Mouse (Mus musculus): Measurements from ENCODE around the gene Slc43a2.
"Not testable (repeated sequence)": the region's sequence is repeated elsewhere in the genome, so short reads cannot be mapped to it uniquely, and the experiment has no call there.

Slc43a2 gene

DNA sequence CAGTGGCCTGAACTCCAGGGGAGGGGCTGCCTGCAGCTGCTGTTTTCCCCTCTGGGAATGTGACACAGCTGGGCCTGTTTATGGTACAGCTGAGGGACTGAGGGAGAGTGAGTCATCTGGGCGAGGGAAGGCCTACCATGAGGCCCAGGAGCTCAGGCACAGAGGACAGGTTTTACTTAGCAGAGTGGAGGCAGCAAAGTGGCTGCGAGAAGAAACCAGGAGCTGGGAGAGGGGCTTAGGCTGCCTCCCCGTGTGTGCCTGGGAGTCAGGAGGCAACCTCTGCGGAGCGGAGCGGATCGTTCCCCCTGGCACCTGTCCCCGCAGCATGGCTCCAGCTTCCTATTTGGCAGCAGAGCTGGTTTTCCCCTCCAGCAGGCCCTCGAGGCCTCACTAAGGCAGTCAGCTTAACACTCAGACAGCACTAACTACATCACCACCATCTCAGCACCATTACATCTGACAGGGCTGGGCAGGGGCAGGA is 20.5 kb downstream of the Slc43a2 start:
- DNase-seq = peak; percentile 53

DNA sequence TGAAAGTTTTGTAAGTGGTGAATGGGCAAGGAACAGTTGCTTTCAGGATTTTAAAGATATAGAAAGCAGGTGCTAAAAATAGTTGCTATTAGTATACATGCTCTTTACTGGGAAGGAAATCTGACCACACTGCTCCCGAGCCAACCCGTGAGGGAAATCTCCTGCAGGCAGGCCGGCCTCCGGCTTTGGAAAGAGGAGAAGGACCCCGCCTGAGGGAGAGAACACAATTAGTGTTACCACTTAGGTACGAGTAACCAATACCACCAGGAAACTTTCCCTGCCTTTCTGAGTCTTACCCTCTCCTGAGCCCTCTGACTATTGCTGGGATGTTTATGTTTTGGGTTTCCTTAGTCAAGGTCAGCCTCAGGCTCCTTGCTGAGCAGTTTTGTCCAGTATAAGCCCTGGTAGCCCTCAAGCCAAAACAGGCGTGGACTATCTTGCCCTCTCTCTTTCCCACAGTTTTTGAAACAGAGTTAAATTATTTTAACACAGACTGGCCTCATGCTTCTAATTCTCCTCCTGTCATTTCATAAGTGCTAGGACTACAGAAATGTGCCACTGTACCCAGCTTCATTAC is 21.5 kb downstream of the Slc43a2 start:
- DNase-seq = no peak

DNA sequence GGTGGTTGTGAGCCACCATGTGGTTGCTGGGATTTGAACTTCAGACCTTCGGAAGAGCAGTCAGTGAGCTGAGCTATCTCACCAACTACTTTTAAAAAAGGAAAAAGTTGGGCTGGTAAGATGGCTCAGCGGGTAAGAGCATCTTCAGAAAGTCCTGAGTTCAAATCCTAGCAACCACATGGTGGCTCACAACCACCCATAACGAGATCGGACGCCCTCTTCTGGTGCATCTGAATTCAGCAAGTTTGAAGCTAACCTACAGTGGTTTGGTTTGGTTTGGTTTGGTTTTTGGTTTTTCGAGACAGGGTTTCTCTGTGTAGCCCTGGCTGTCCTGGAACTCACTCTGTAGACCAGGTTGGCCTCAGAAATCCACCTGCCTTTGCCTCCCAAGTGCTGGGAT is 24.5 kb downstream of the Slc43a2 start:
- DNase-seq = not testable (repeated sequence)

DNA sequence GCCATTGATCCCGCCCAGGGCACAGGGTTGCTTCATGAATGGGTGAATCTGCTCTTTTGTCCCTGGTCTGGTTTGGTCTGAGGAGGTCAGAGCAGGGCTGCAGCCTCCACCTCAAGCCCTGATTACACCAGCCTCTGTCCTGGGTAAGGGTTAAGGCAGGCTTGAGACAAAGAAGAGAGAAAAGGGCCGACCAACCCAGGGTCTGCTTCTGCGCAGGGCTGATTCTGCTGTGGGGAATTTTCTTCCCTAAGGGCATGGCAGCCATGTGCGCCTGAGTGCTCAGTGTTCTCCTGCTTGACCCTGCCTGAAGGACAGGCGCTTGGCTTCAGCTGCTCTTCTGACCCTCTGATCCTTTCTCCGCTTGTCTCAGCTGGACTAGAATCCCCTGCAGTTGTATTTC is 25.6 kb downstream of the Slc43a2 start:
- no peak for DNase-seq

DNA sequence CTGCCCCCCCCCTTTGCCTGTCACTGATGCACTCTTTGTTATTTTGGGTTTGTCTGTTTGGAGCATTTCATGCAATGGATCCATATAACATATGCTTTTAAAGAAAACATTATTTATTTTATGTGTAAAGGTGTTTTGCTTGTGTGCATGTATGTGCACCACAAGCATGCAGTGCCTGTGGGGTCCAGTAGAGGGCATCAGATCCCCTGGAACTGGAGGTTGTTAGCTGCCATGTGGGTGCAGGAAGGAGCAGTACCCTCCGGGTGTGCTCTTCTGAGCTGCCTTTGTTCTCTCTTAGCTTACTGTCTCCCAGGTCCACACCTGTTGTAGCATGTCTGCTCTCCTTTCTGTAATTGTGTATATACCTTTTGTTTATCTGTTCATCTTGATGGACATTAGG is 26.6 kb downstream of the Slc43a2 start:
- DNase-seq = no peak

DNA sequence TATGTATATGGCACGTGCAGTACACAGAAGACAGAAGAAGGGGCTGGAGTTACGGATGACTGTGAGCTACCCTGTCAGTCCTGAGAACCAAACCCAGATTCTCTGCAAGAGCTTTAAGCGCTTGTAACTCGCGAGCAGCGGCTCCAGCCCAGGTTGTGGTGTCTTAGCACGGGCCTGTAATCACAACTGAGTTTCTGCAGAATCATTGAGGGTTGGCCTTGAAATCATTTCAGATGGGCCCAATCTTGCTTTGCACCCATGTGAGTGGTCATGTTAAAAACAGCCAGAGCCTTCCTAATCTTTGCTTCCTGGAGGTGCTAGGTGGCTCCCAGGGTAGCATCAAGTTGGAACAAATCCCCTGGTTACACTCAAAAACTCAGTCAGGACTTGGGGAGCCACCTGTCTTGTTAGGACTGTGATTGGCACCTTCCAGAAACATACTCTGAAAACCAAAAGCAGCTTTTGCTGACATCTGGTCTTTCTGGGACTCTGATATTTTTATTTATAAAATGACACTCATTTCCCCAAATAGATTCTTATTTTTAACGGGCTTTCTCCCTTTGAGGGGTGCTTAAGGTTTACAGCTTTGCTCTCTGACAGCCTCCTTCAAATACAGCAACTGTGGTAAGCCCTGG is 28.5 kb downstream of the Slc43a2 start:
- DNase-seq = no peak

DNA sequence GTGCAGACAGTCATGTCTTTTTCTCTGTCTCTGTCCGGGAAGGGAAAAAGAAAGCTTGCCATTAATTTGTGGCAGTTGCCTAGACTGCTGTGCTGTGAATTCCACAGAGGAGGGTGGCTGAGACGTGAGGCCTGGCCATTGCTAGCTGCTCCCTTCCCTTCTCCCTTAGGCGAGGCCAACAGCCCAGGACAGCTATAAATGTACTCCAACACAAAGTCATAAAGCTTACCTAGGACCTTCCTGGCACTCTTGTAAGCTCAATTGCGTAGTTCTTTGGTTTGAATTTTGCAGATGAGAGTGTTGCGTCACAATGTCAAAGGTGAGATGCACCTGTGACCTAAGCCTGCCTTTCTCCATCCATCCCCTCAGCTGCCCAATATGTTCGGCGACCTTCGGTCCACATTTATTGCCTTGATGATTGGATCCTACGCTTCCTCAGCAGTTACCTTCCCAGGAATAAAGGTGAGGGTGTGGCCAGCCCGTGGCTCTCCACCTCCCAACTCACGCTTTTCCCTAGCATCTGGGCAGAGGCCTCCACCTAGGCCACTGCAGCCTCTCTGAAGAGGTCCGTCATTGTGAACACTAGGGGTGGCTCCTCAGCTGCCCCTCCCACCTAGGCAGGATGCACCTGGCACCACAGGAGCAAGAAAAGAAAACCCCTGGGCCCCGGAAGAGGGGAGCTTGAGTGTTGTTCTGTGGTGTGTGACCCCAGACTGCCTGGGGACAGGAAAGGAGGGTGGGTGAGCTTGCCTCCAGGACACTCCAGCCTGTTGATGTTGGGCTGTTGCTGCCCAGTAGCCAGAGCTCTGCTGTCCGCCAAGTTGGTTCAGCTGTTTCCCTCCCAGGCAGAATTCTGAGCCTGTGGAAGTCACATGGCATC is 29.3 kb downstream of the Slc43a2 start:
- no peak for DNase-seq

DNA sequence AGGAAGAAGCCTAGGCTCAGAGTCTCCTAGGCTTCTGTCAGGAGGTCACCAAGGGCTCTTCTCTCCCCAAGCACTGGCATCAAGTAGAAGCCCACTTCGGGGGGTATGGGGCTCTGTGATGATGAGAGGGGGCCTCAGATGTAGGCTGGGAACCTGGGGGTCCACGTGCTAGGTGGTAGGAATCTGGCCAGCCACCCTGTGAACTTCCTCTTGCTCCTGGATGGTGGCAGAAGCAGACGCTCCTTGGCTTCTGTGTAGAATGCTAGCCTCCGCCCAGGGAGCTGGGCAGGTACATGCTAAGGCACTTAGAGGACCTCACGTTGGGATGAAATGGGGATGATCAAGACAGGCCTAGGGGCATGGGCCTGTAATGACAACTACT is 29.9 kb downstream of the Slc43a2 start:
- DNase-seq = no peak

DNA sequence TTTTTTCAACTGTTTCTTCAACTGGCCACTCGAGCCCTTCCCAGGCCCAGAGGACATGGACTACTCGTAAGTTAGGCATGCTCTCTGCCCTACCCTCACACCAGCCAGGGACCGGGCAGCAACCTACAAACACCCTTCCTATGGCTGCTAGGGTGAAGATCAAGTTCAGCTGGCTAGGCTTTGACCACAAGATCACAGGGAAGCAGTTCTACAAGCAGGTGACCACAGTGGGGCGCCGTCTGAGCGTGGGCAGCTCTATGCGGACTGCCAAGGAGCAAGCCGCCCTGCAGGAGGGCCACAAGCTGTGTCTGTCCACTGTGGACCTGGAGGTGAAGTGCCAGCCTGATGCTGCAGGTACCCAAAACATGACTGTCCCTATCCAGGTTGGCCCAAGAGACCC is 31.3 kb downstream of the Slc43a2 start:
- no peak for DNase-seq

DNA sequence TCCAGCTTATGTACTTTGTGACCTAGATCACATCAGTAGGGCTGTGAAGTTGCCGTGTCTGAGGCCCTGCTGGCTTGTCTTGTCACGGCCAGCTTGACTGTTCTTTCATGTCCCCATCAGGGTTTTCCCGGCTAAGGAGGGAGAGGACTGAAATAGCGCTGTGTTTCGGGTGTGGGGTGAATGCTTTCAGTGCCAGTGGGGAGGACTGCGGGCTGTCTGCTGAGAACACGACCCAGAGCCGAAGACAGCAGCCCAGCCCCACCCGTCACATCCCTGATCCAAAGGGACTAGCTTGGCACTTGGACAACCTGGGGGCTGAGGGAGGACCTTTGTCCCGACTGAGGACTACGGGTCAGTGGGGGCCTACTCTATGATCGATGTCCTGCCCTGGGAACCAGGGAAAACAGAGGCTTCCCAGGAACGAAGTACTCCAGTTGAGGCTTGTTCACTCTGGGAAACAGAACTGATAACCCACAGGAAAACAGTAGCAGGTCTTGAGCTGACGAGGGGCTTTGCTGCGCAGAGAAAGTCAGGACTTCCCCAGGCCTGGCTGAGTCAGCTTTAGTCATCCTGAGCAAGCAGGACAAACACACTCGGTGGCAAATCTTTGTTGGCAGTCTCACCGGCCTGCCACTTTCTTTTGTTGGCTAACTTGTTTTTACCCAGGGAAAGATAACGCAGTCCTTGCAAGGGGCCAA is 32.5 kb downstream of the Slc43a2 start:
- no peak for DNase-seq

DNA sequence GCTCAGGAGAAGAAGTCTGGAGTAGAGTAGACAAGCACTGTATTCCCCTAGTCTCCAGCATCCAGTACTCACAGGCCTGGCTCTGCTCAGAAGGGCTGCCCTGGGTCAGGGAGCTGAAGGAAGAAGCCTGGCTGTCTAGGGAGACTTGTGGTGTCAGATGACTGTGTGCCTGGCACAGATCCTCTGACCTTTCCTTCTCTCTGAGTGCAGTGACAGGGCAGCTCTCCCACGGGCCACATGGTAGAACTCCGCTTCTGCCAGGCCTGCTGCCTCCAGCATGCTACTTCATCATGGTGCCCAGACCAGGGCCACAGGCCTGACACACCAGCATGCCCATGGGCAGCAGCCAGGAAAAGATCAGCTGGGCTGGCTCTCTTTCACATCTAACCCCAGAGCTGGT is 34.4 kb downstream of the Slc43a2 start:
- DNase-seq = no peak

DNA sequence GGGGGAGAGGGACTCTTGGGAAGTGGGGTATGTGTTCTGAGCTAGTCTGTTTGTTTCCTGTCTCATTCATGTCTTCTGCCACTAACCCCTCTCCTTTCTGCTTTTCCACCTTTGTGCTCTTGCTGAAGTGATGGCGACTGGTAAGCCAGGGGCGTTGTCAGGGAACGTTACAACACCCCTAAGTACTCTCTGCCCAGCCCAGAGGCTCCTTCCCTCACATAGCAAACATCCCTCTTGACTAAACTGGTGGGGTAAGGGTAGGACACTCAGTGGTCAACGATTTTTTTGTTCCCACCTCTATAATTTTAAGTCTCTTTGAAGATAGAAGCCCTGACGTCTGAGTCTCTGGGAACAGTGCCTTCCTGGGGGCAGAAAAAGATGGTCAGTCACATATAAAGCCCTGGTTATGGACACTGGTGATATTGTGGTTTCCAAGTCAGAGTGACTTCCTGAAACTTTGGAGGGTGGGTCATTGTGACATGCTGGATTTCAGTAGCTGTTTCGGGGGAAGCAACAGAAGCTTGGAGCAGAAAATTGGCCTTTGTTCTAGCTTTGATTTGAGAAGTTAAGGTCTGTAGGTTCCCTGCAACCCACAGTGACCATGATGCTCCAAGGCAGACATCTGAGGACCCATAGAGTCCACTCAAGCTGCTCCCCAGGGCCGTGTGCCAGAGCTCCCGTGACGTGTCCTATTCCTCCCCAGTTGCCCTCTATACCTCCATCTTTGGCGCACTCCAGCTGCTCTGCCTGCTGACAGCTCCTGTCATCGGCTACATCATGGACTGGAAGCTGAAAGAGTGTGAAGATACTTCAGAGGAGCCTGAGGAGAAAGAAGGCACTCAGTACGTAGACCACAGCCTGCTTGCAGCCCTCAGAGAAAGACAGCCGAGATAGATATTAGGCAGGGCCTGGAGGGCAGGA is 35.0 kb downstream of the Slc43a2 start:
- no peak for DNase-seq

DNA sequence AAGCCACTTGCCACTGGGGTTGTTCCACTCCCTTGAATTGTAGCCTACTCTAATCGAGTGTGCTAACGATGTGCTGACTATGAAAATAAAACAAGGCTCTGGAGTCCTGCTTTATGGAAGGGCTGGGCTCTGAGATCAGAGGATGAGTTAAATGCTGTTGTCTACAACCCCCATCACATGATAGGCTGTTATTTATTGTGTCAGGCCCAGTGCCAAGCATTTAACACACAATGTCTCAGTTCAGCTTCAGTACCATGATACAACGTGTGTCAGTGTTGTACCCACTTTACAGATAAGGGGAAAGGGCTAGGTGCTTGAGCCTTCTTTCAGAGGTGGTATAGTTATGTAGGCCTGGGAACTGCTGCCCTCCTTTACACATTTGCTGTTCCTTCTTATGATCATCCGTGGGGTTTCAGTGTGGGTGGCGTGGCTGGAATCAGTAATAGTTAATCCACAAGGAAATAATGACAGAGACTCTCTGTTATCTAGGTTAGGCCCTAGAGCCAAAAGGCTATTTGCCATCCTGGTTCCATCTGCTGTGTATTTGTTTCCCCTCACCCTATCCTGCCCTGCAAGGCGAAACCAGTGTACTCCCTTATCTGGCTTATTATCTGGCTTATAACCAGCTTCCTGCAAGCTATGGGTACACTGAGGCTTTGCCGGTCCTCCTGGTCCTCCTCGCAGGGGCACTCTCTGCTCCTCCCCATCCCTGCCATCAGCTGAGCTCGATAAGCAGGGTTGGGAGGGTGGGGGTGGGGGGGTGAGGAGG is 36.0 kb downstream of the Slc43a2 start:
- no peak for DNase-seq

DNA sequence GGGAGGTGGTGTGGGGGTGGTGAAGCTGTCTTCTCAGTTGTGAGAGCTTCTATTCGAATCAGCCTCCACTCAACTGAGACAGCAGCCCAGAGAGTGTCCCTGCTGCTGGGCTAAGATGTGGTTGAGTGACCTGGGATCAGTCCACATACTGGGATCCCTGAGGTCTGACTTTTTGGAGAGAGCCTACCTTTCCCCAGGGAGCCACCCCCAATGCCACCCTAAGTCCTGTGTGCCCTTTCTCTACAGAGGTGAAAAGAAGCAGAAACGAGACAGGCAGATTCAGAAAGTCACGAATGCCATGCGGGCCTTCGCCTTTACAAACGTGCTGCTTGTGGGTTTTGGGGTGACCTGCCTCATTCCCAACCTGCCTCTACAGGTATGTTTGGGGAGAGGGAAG is 36.6 kb downstream of the Slc43a2 start:
- DNase-seq = no peak

DNA sequence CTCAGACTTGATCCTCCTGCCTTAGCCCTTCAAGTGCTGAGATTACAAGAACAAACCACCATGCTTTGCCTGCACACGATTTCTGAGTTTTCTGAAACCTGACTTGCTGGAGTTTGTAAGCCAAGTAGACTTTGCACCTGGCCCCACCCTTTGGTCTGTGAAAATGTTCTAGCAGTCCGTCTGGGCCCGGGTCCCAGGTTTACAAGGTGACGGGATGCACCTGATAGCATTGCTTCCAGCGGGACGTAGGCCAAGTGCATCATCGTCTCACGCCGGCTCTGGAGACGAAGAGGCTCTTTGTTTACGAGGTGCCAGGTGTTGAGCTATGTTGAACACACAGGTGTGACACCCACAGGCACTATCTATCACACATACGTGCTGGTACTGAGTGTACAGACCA is 37.5 kb downstream of the Slc43a2 start:
- DNase-seq = no peak

DNA sequence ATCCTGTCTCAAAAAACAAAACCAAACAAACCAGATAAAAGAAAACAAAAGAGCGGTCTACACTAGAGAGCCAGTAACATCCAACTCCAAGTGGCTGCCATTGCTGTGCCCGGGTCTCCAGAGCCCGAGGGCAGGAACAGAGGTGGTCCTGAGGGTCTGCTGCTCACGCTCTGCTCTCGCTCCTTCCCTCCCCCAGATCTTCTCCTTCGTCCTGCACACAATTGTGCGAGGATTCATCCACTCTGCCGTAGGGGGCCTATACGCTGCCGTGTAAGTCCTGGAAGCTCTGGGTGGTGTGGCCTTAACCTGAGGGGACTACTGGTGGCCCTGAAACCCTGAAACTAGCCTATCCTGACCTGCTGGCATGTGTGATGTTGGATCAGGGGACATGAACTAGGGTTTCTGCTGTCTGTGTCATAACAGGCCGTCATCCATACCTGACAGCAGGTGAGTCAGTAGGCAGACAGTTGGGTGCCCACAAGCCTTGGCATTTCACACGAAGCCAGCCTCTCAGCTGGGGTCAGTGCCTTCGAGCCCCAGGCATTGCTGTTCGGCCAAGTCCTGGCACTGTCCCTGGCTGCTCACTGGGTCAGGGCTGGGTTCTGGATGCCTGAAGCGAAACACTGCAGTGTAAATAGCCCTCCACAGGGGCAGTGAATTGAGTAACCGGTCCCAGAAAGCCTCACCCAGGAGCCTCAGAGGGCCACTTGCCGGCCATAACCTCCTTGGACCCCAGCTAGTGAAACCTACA is 39.1 kb downstream of the Slc43a2 start:
- DNase-seq = no peak

DNA sequence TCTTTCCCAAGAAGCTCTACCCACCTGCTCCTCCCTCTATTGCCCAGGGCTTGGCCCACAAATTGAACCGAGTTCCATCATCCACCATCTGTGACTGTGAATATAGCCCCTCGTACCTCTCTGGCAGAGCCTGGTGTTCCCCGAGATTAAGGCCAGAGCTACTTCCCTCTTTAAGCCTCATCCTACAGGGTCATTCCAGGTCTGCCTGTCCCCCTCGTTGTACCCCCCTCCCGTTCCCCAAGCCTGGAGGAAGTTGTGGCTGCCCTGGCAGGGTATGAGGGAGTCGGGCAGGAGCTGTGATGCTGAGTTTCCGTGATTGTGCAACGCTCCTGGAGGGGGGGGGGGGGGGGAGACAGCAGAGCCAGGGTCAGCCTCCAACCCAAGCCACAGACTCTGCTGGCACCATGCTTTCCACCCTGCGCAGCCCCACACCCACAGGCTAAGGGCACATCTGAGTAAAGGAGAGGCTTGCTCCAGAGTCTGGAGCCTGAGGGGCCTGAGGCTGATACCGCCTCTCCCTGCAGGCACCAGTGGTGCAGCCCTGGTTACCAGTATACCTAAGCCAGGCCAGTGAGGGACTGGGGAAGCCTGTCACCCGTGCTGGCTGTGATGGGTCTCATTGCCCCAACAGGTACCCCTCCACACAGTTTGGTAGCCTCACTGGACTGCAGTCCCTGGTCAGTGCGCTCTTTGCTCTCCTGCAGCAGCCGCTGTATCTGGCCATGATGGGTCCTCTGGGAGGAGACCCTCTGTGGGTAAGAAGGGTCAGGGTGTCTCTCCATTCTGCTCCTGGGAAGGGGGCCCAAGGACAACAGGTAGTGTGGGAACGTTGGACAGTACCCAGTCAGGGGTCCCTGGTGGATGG is 39.9 kb downstream of the Slc43a2 start:
- DNase-seq = no peak

DNA sequence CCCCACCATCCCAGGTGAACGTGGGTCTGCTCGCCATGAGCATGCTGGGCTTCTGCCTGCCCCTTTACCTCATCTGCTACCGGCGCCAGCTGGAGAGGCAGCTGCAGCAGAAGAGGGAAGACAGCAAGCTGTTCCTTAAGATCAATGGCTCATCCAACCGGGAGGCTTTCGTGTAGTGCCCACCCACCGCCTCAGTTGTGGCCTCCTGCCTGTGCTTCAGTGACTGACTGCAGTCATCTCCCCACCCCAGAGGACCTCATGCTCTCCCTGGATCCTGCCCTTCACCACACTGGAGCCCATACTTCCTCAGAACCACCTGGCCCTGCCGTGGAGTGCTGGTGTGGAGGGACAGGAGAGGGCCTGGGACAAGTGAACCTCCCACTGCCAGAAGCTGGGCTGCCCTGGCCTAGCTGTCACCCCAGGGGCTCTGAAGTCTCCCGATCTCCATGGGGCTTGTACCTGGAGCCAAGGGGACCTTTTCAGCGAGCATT is 40.9 kb downstream of the Slc43a2 start:
- DNase-seq = peak; percentile 51

DNA sequence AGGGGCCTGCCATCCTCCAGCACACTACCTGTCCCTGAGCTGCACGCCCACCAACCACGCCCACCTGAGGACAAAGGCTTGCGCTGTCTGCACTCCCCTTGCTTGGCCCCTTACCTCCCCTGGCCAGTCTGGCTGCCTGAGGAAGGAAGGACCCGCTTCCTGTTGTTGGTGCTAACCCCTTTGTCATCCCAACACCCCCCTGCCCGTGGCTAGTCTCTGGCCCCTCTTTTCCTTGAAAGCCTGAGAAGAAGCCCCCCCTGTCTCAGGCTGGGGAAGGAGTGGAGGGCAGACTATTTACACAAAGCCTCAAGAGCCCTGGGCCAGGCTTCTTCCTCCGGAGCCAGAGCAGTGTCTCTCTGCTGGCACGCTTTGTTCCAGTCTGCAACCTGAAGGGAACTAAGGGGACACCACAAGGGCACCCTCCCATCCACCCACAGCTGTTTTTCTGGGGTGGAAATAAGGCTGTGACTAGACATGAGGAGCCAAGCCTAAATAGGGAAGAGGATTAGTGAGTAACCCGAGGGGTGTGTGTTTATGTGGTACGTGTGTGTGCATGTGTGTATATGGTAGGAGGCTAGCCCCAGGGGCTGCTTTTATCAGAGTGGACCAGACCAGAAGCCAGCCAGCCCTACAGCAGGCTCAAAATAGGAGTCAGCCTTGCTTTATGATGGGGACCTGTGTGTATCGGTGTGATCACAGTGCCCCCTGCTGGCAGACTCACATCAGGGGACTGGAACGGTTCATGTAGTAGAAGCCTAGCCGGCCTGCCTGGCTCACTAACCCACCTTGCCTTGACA is 41.6 kb downstream of the Slc43a2 start:
- peak; percentile 86 for DNase-seq

Measured in right cerebral cortex, postnatal 25 days (tissue).